Mouse (Mus musculus) megakaryocyte, adult 5-6 weeks (primary cell): ENCODE data around the gene Upp2. TPM values are rescaled to one million over a fixed set of nuclear protein-coding genes. Genes with fewer than 3 reads are reported as not detected.

Experiments
- ATAC-seq: 2 replicates; pipeline ENCODE4 v1.8.0; 2016; ENCODE audit warnings: mild to moderate bottlenecking, inconsistent platforms; ENCODE audit not compliant: poor library complexity, severe bottlenecking
- total RNA-seq, 2 experiments: library from RNA; stranded (forward) in 1 of 2; stranded (reverse) in 1 of 2; fragments of 153-499, 151-499 nt in 1 of 2; fragments of 221-1000, 200-1000 nt in 1 of 2; gene quantifications; 2 replicates each; pipeline versions ENCODE4 v1.2.3 to v1.2.4; 2015 to 2017

Upp2 gene
- total RNA-seq, 2 experiments from 2014 or later: 0.70 to 1.2 TPM

GRCm38 (mm10) chr2:58743446-58743845, 176.3 kb downstream of the Upp2 start:
- no peak for ATAC-seq

- no peak for ATAC-seq
Observed at GRCm38 (mm10) chr2:58747483-58748229, 180.6 kb downstream of the Upp2 start.

- ATAC-seq: no peak
Observed at GRCm38 (mm10) chr2:58748296-58748695, 181.2 kb downstream of the Upp2 start.

- ATAC-seq: no peak
Observed at GRCm38 (mm10) chr2:58752891-58753290, 185.8 kb downstream of the Upp2 start.

- no peak for ATAC-seq
Observed at GRCm38 (mm10) chr2:58754736-58755135, 187.6 kb downstream of the Upp2 start.

- no peak for ATAC-seq
Observed at GRCm38 (mm10) chr2:58758081-58758480, 191.0 kb downstream of the Upp2 start.

GRCm38 (mm10) chr2:58759676-58760075, 192.6 kb downstream of the Upp2 start:
- ATAC-seq: no peak

- no peak for ATAC-seq
Observed at GRCm38 (mm10) chr2:58765141-58765540, 198.0 kb downstream of the Upp2 start.

GRCm38 (mm10) chr2:58773833-58774232, 206.7 kb downstream of the Upp2 start:
- no peak for ATAC-seq

GRCm38 (mm10) chr2:58778986-58779495, 211.9 kb downstream of the Upp2 start:
- ATAC-seq: no peak

- ATAC-seq: no peak
Observed at GRCm38 (mm10) chr2:58783526-58783925, 216.4 kb downstream of the Upp2 start.

- no peak for ATAC-seq
Observed at GRCm38 (mm10) chr2:58786177-58786576, 219.1 kb downstream of the Upp2 start.

GRCm38 (mm10) chr2:58786681-58787080, 219.6 kb downstream of the Upp2 start:
- ATAC-seq: no peak

GRCm38 (mm10) chr2:58787360-58787759, 220.3 kb downstream of the Upp2 start:
- no peak for ATAC-seq

GRCm38 (mm10) chr2:58789934-58790333, 222.8 kb downstream of the Upp2 start:
- no peak for ATAC-seq

- ATAC-seq: no peak
Observed at GRCm38 (mm10) chr2:58790361-58790760, 223.3 kb downstream of the Upp2 start.

- no peak for ATAC-seq
Observed at GRCm38 (mm10) chr2:58794489-58794888, 227.4 kb downstream of the Upp2 start.

GRCm38 (mm10) chr2:58795432-58795831, 228.3 kb downstream of the Upp2 start:
- no peak for ATAC-seq

GRCm38 (mm10) chr2:58797506-58797905, 230.4 kb downstream of the Upp2 start:
- ATAC-seq: no peak

GRCm38 (mm10) chr2:58799126-58799525, 232.0 kb downstream of the Upp2 start:
- ATAC-seq: no peak

- ATAC-seq: no peak
Observed at GRCm38 (mm10) chr2:58799623-58800022, 232.5 kb downstream of the Upp2 start.

- no peak for ATAC-seq
Observed at GRCm38 (mm10) chr2:58812941-58813340, 245.8 kb downstream of the Upp2 start.
